Mouse (Mus musculus) hindbrain, postnatal 0 days (tissue): ENCODE results near the gene Inpp4b. TPM values are rescaled to one million over a fixed set of nuclear protein-coding genes. Genes with fewer than 3 reads are reported as not detected.

Experiments used
- ATAC-seq: fragments of 200-750 bp; cut with Nextera tagmentation; 2 replicates; pipeline ENCODE4 v1.8.0; 2017; ENCODE audit warnings: mild to moderate bottlenecking, moderate TSS enrichment, moderate library complexity
- DNase-seq: peaks from one replicate; pipeline ENCODE4 v3.0.0-alpha.2; 2015; ENCODE audit warnings: low spot score
- H3K27ac ChIP-seq: fragments of 300-500 bp; sonication (generic); 2 replicates; pipeline ENCODE4 v1.5.1; 2014; ENCODE audit warnings: mild to moderate bottlenecking
- H3K27me3 ChIP-seq: fragments of 300-500 bp; sonication (generic); 2 replicates; pipeline ENCODE4 v1.6.1; 2014; ENCODE audit warnings: low read length, mixed read lengths; ENCODE audit not compliant: insufficient read depth
- H3K36me3 ChIP-seq: fragments of 300-500 bp; sonication (generic); 2 replicates; pipeline ENCODE4 v1.6.1; 2014; ENCODE audit warnings: low read length, mixed read lengths; ENCODE audit not compliant: insufficient read depth
- H3K4me1 ChIP-seq: fragments of 300-500 bp; sonication (generic); 2 replicates; pipeline ENCODE4 v1.6.1; 2014; ENCODE audit warnings: antibody characterized with exemption, low read length, mixed read lengths; ENCODE audit not compliant: insufficient read depth
- H3K4me2 ChIP-seq: fragments of 300-500 bp; sonication (generic); 2 replicates; pipeline ENCODE4 v1.6.1; 2014; ENCODE audit warnings: low read depth, mild to moderate bottlenecking, low read length, moderate library complexity, mixed read lengths
- H3K4me3 ChIP-seq: fragments of 300-500 bp; sonication (generic); 2 replicates; pipeline ENCODE4 v1.5.1; 2014; ENCODE audit warnings: low read length
- H3K9ac ChIP-seq: fragments of 300-500 bp; sonication (generic); replicated peaks from 2 replicates; pipeline ENCODE4 v1.6.1; 2014; ENCODE audit warnings: mild to moderate bottlenecking, low read length, moderate library complexity, mixed read lengths
- H3K9me3 ChIP-seq: fragments of 300-500 bp; sonication (generic); 2 replicates; pipeline ENCODE4 v1.6.1; 2016; ENCODE audit warnings: low read length, mixed read lengths
- CTCF ChIP-seq: IDR thresholded peaks from 2 replicates; pipeline ENCODE4 v1.5.1; 2016; ENCODE audit warnings: antibody characterized with exemption, control low read depth, low read depth
- WGBS: fragments of 180-500 bp; shearing (Covaris S2); extraction: QIAGEN DNeasy Blood & Tissue Kit; methylation state at CpG from one replicate; pipeline ENCODE4 v1.1.7; 2014; 5-methylcytosine and 5-hydroxymethylcytosine counted together
- polyA plus RNA-seq: library from polyadenylated mRNA; unstranded; fragments of >200 nt; fragmentation: Nextera tagmentation; extraction: Ambion mirVana; gene quantifications from 2 replicates; pipeline ENCODE4 v1.2.1, GENCODE M21; 2015
- total RNA-seq: library from RNA; depleted of rRNA; stranded (reverse); fragments of >200 nt; gene quantifications from 2 replicates; pipeline ENCODE4 v1.2.3, GENCODE M21; 2014

Inpp4b gene
- total and polyA plus RNA-seq, 2 experiments from 2014 or later, result 8.1 to 8.2 TPM

GRCm38 (mm10) chr8:81893292-81893691, 550.9 kb downstream of the Inpp4b start:
- TF ChIP-seq CTCF, result no peak
- Histone ChIP-seq H3K27me3 (no peaks in the 10 kb centered on the region), H3K4me3 (no peak overlapping the region), H3K27ac (no peak overlapping the region), H3K9me3 (no peaks in the 10 kb centered on the region), H3K9ac (no peak overlapping the region), H3K36me3 (no peaks in the 10 kb centered on the region), H3K4me2 (no peak overlapping the region), H3K4me1 (no peaks in the 10 kb centered on the region)
- ATAC-seq (no peak), DNase-seq (no peak)
- 88% methylated on average over 1 of the region's 1 CpGs for WGBS

GRCm38 (mm10) chr8:81946812-81947211, 604.5 kb downstream of the Inpp4b start:
- no peak overlapping the region for H3K27ac ChIP-seq

GRCm38 (mm10) chr8:81953101-81953500, 610.7 kb downstream of the Inpp4b start:
- Histone ChIP-seq H3K4me3 (no peak overlapping the region), H3K27ac (no peak overlapping the region), H3K4me1 (no peaks in the 10 kb centered on the region), H3K9me3 (no peaks in the 10 kb centered on the region), H3K36me3 (no peaks in the 10 kb centered on the region), H3K27me3 (no peaks in the 10 kb centered on the region), H3K4me2 (no peak overlapping the region), H3K9ac (no peak overlapping the region)
- ATAC-seq (no peak), DNase-seq (no peak)
- 94% methylated on average over 2 of the region's 2 CpGs for whole genome bisulfite sequencing
- no peak for TF ChIP-seq CTCF

More at GRCm38 (mm10) chr8:81946812-81947211, 604.5 kb downstream of the Inpp4b start:
- no peaks in the 10 kb centered on the region for H3K9me3 ChIP-seq
- DNase-seq, result no peak
- no peak overlapping the region for H3K9ac ChIP-seq
- TF ChIP-seq CTCF, result no peak
- no peaks in the 10 kb centered on the region for H3K27me3 ChIP-seq
- H3K4me2 ChIP-seq, result no peak overlapping the region
- no peaks in the 10 kb centered on the region for H3K4me1 ChIP-seq
- WGBS, result 89% methylated on average over 5 of the region's 5 CpGs
- ATAC-seq, result no peak
- no peaks in the 10 kb centered on the region for H3K36me3 ChIP-seq
- H3K4me3 ChIP-seq, result no peak overlapping the region

GRCm38 (mm10) chr8:81985128-81985665, 642.8 kb downstream of the Inpp4b start:
- no peak overlapping the region for H3K4me2 ChIP-seq
- no peaks in the 10 kb centered on the region for H3K36me3 ChIP-seq
- H3K9me3 ChIP-seq, result no peaks in the 10 kb centered on the region
- no peak overlapping the region for H3K9ac ChIP-seq
- no peaks in the 10 kb centered on the region for H3K4me1 ChIP-seq
- DNase-seq, result no peak
- no peak for TF ChIP-seq CTCF
- WGBS, result 71% methylated on average over 8 of the region's 8 CpGs
- H3K27ac ChIP-seq, result no peak overlapping the region
- no peaks in the 10 kb centered on the region for H3K27me3 ChIP-seq
- H3K4me3 ChIP-seq, result no peak overlapping the region
- no peak for ATAC-seq

- ATAC-seq, result no peak
- TF ChIP-seq CTCF, result no peak
- 95% methylated on average over 3 of the region's 3 CpGs for WGBS
Measured at GRCm38 (mm10) chr8:81992966-81993365, 650.6 kb downstream of the Inpp4b start.

GRCm38 (mm10) chr8:81996239-81996638, 653.9 kb downstream of the Inpp4b start:
- Histone ChIP-seq H3K36me3 (no peaks in the 10 kb centered on the region), H3K9me3 (no peaks in the 10 kb centered on the region), H3K4me1 (no peaks in the 10 kb centered on the region), H3K27ac (no peak overlapping the region), H3K4me3 (no peak overlapping the region), H3K9ac (no peak overlapping the region), H3K4me2 (no peak overlapping the region), H3K27me3 (no peaks in the 10 kb centered on the region)
- TF ChIP-seq CTCF, result no peak
- 83% methylated on average over 3 of the region's 3 CpGs for WGBS
- ATAC-seq (no peak), DNase-seq (no peak)

More at GRCm38 (mm10) chr8:81992966-81993365, 650.6 kb downstream of the Inpp4b start:
- Histone ChIP-seq H3K27ac (no peak overlapping the region), H3K4me1 (no peaks in the 10 kb centered on the region), H3K27me3 (no peaks in the 10 kb centered on the region), H3K9ac (no peak overlapping the region), H3K36me3 (no peaks in the 10 kb centered on the region), H3K4me3 (no peak overlapping the region), H3K9me3 (no peaks in the 10 kb centered on the region), H3K4me2 (no peak overlapping the region)
- DNase-seq, result no peak

GRCm38 (mm10) chr8:81996823-81997222, 654.5 kb downstream of the Inpp4b start:
- Histone ChIP-seq H3K36me3 (no peaks in the 10 kb centered on the region), H3K4me3 (no peak overlapping the region), H3K9me3 (no peaks in the 10 kb centered on the region), H3K27ac (no peak overlapping the region), H3K9ac (no peak overlapping the region), H3K27me3 (no peaks in the 10 kb centered on the region), H3K4me1 (no peaks in the 10 kb centered on the region), H3K4me2 (no peak overlapping the region)
- WGBS, result 74% methylated on average over 1 of the region's 1 CpGs
- ATAC-seq (no peak), DNase-seq (peak; percentile 30)
- no peak for TF ChIP-seq CTCF
